Mouse (Mus musculus) ES-Bruce4 (cell line): ENCODE data around the gene Fgb. TPM values are rescaled to one million over a fixed set of nuclear protein-coding genes. Genes with fewer than 3 reads are reported as not detected.

Experiments
- H3K27ac ChIP-seq: 2 replicates; pipeline ENCODE4 v1.5.1; 2012; ENCODE audit warnings: low read length, inconsistent platforms; ENCODE audit not compliant: insufficient read depth
- H3K27me3 ChIP-seq: 2 replicates; pipeline ENCODE4 v1.6.1; 2012; ENCODE audit warnings: mild to moderate bottlenecking, low read length, inconsistent platforms; ENCODE audit not compliant: control insufficient read depth, poor library complexity, insufficient read depth, severe bottlenecking
- H3K36me3 ChIP-seq: 2 replicates; pipeline ENCODE4 v1.6.1; 2012; ENCODE audit warnings: inconsistent platforms, mild to moderate bottlenecking, low read length, moderate library complexity; ENCODE audit not compliant: control insufficient read depth, poor library complexity, insufficient read depth, severe bottlenecking
- H3K4me1 ChIP-seq: one replicate; pipeline ENCODE4 v1.8.1; 2011; ENCODE audit warnings: low read length; ENCODE audit not compliant: control insufficient read depth, insufficient read depth
- H3K4me3 ChIP-seq: 2 replicates; pipeline ENCODE4 v1.5.1; 2011; ENCODE audit warnings: low read depth, mild to moderate bottlenecking, low read length
- H3K9ac ChIP-seq: 2 replicates; pipeline ENCODE4 v1.6.1; 2012; ENCODE audit warnings: low read depth, mild to moderate bottlenecking, inconsistent platforms; ENCODE audit not compliant: poor library complexity, severe bottlenecking
- H3K9me3 ChIP-seq: replicated peaks from 2 replicates; pipeline ENCODE4 v1.6.1; 2012; ENCODE audit warnings: mild to moderate bottlenecking, low read length, inconsistent platforms; ENCODE audit not compliant: control insufficient read depth, poor library complexity, insufficient read depth, severe bottlenecking
- POLR2A ChIP-seq: IDR thresholded peaks from one replicate; pipeline ENCODE4 v1.8.1; 2011; ENCODE audit warnings: low read length; ENCODE audit not compliant: insufficient read depth
- polyA plus RNA-seq: library from polyadenylated mRNA; stranded (reverse); fragments of >200 nt; gene quantifications from 2 replicates; pipeline ENCODE4 v1.2.4, GENCODE M21; 2011; ENCODE audit warnings: low read depth; ENCODE audit not compliant: missing spikeins, insufficient read depth, insufficient read length

Fgb gene
- polyA plus RNA-seq, 1 experiment: not detected

DNA sequence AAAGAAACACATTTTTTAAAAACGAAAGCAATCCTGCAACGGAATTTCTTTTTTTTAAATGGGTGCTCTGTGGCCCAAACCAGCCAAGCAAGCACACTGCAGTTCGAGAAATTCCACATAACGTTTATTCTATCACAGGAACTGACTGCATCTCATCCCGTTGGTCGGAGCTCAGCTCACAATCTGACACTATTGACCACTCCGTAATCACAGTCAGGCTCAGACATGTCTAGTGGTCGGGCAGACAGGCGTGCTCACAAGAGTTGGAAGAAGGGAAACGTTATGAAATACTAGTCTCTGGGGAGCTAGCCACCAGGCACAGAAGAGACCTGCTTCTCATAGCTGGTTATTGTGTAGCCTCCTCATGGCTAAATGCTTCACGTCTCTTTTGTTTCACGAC is 57.7 kb downstream of the Fgb start:
- Histone ChIP-seq H3K36me3 (no peaks in the 10 kb centered on the region), H3K27ac (no peak overlapping the region), H3K27me3 (no peaks in the 10 kb centered on the region), H3K4me3 (no peak overlapping the region), H3K9me3 (no peaks in the 10 kb centered on the region), H3K4me1 (peaks cover 2% of the 10 kb centered on the region), H3K9ac (no peak overlapping the region)
- no peak for TF ChIP-seq POLR2A

Other genes starting within 250 kb of the Fgb start
- gene Rbm46, start 173.4 kb downstream of the Fgb start, polyA plus RNA-seq: 1.4 and 1.8 TPM in 2 replicates
- gene Lrat, start 145.9 kb downstream of the Fgb start, polyA plus RNA-seq: 0.15 TPM in 1 of 2 replicates, not detected in the other
- gene Fgg, start 42.1 kb downstream of the Fgb start, polyA plus RNA-seq: 0.40 and 0.94 TPM in 2 replicates
- not detected in 2 replicates for gene Fga, start 23.8 kb downstream of the Fgb start, polyA plus RNA-seq
- 87.1 and 88.1 TPM in 2 replicates for gene Plrg1, start 5.7 kb upstream of the Fgb start, polyA plus RNA-seq
- gene Dchs2, start 78.1 kb upstream of the Fgb start, polyA plus RNA-seq: 0.06 and 0.18 TPM in 2 replicates